Mouse (Mus musculus) forebrain, embryonic 16.5 days (tissue): ENCODE measurements around the gene Fry. TPM values are rescaled to one million over a fixed set of nuclear protein-coding genes. Genes with fewer than 3 reads are reported as not detected.
A peak's percentile ranks its signal among the peaks of the same experiment; 100 is the strongest.

ENCODE experiments used
- ATAC-seq: fragments of 200-750 bp; cut with Nextera tagmentation; 2 replicates; pipeline ENCODE4 v1.8.0; 2017; ENCODE audit warnings: mild to moderate bottlenecking, moderate library complexity
- H3K27ac ChIP-seq: fragments of 300-500 bp; sonication (generic); 2 replicates; pipeline ENCODE4 v1.5.1; 2014; ENCODE audit warnings: low read length, control low read depth
- H3K27me3 ChIP-seq: fragments of 300-500 bp; sonication (generic); replicated peaks from 2 replicates; pipeline ENCODE4 v1.6.1; 2014; ENCODE audit warnings: low read length; ENCODE audit not compliant: control insufficient read depth, insufficient read depth
- H3K36me3 ChIP-seq: fragments of 300-500 bp; sonication (generic); 2 replicates; pipeline ENCODE4 v1.6.1; 2014; ENCODE audit not compliant: control insufficient read depth, insufficient read depth
- H3K4me1 ChIP-seq: fragments of 300-500 bp; sonication (generic); replicated peaks from 2 replicates; pipeline ENCODE4 v1.6.1; 2014; ENCODE audit warnings: low read length; ENCODE audit not compliant: control insufficient read depth, insufficient read depth
- H3K4me2 ChIP-seq: fragments of 300-500 bp; sonication (generic); 2 replicates; pipeline ENCODE4 v1.6.1; 2014; ENCODE audit warnings: mild to moderate bottlenecking, low read length, control low read depth
- H3K4me3 ChIP-seq: fragments of 300-500 bp; sonication (generic); replicated peaks from 2 replicates; pipeline ENCODE4 v1.5.1; 2014; ENCODE audit warnings: mild to moderate bottlenecking, low read length, control low read depth
- H3K9ac ChIP-seq: fragments of 300-500 bp; sonication (generic); replicated peaks from 2 replicates; pipeline ENCODE4 v1.6.1; 2014; ENCODE audit warnings: low read depth, low read length, control low read depth
- H3K9me3 ChIP-seq: fragments of 300-500 bp; sonication (generic); 2 replicates; pipeline ENCODE4 v1.6.1; 2016; ENCODE audit warnings: low read length; ENCODE audit not compliant: control insufficient read depth
- WGBS: fragments of 180-500 bp; shearing (Covaris S2); extraction: QIAGEN DNeasy Blood & Tissue Kit; methylation state at CpG from one replicate; pipeline ENCODE4 v1.1.7; 2014; 5-methylcytosine and 5-hydroxymethylcytosine counted together
- polyA plus RNA-seq: library from polyadenylated mRNA; unstranded; fragments of >200 nt; fragmentation: Nextera tagmentation; extraction: Ambion mirVana; gene quantifications from 2 replicates; pipeline ENCODE4 v1.2.1, GENCODE M21; 2015

The Fry gene
- polyA plus RNA-seq, 1 experiment from 2014 or later, result 45.4 TPM

DNA sequence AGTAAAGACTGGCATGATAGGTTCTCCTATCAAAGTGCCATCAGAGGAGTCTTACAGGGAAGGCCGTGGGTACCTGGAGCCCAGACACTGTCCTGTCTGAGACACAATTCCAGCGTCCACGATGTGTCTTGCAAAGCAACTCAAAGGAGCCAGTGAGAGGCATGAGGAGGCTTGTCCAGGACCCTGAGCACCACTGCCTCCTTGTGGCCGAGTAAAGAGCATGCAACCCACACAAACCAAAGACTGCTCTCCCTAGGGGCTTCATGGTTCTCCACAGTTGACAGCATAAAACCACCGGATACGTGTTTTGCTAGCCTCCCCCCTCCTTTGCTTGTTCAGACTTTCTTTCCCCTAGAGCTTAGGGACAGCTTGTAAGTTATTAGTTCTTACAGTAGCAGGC, 39.2 kb downstream of the Fry start:
- ATAC-seq, result no peak
- no peaks in the 10 kb centered on the region for H3K9me3 ChIP-seq
- no peak overlapping the region for H3K27ac ChIP-seq
- no peak overlapping the region for H3K4me2 ChIP-seq
- no peak overlapping the region for H3K4me3 ChIP-seq
- H3K27me3 ChIP-seq, result no peaks in the 10 kb centered on the region
- no peak overlapping the region for H3K9ac ChIP-seq
- H3K4me1 ChIP-seq, result peaks cover 7% of the 10 kb centered on the region
- 40% methylated on average over 6 of the region's 6 CpGs for WGBS
- no peaks in the 10 kb centered on the region for H3K36me3 ChIP-seq

DNA sequence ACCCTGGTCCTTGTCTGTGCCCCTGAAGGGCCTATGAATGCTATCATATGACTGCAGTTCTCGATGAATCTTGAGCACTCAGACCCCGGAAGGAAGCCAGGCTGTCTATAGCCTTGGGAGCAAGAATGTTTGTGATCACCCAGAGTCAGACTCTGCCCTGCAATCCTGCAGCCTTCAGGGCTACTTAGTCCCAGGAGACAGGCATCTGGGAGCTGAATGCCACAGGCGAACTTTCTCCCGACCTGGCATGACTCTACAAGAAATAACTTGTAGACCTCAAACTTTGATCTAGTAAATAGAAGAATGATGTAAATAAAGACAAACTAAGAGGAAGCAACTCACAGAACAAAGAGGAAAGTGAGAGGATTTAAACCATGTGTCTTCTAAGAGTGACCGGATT, 40.7 kb downstream of the Fry start:
- Histone ChIP-seq H3K27ac (no peak overlapping the region), H3K27me3 (no peaks in the 10 kb centered on the region), H3K9me3 (no peaks in the 10 kb centered on the region), H3K4me2 (no peak overlapping the region), H3K4me1 (no peaks in the 10 kb centered on the region), H3K9ac (no peak overlapping the region), H3K36me3 (no peaks in the 10 kb centered on the region), H3K4me3 (no peak overlapping the region)
- no peak for ATAC-seq
- 70% methylated on average over 5 of the region's 5 CpGs for WGBS

GRCm38 (mm10) chr5:150161193-150161592, 42.7 kb downstream of the Fry start:
- Histone ChIP-seq H3K4me3 (no peak overlapping the region), H3K9ac (no peak overlapping the region), H3K36me3 (no peaks in the 10 kb centered on the region), H3K27me3 (no peaks in the 10 kb centered on the region), H3K9me3 (no peaks in the 10 kb centered on the region), H3K27ac (no peak overlapping the region), H3K4me1 (no peaks in the 10 kb centered on the region), H3K4me2 (no peak overlapping the region)
- ATAC-seq, result no peak
- WGBS, result 87% methylated on average over 6 of the region's 6 CpGs

- Histone ChIP-seq H3K9ac (no peak overlapping the region), H3K9me3 (no peaks in the 10 kb centered on the region), H3K36me3 (no peaks in the 10 kb centered on the region), H3K27ac (no peak overlapping the region), H3K4me2 (no peak overlapping the region), H3K4me3 (no peak overlapping the region), H3K27me3 (no peaks in the 10 kb centered on the region), H3K4me1 (no peaks in the 10 kb centered on the region)
- WGBS, result 83% methylated on average over 5 of the region's 5 CpGs
- ATAC-seq, result no peak
These were observed 43.5 kb downstream of the Fry start for GRCm38 (mm10) chr5:150161898-150162297.

GRCm38 (mm10) chr5:150164671-150165070, 46.2 kb downstream of the Fry start:
- no peak overlapping the region for H3K9ac ChIP-seq
- no peak overlapping the region for H3K4me2 ChIP-seq
- no peaks in the 10 kb centered on the region; the same call in 1 of the 2 replicates for H3K4me1 ChIP-seq
- H3K27me3 ChIP-seq, result no peaks in the 10 kb centered on the region
- no peak overlapping the region for H3K4me3 ChIP-seq
- no peaks in the 10 kb centered on the region for H3K36me3 ChIP-seq
- no peak for ATAC-seq
- H3K27ac ChIP-seq, result no peak overlapping the region
- no peaks in the 10 kb centered on the region for H3K9me3 ChIP-seq
- 80% methylated on average over 3 of the region's 3 CpGs for WGBS

DNA sequence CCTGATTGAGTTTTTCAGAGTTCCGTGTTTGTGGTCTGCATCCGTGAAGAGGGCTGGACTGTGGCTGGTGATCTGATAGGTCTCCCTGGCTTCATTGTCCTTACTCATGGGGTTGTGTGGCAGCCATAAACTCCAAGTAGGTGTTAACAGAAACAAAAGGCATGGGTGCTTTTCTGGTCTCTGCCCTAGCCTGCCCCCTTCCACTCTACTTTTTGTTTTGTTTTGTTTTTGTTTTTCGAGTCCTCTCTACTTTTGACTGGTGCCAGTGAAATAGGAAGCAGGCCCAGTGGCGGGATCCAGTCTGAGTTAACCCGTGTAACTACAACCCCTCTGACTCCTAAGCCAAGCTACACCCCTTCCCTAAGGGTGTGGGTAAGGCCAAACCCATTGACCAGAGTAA, 48.4 kb downstream of the Fry start:
- H3K9ac ChIP-seq, result no peak overlapping the region
- 82% methylated on average over 5 of the region's 5 CpGs for WGBS

GRCm38 (mm10) chr5:150167287-150167686, 48.8 kb downstream of the Fry start:
- no peak overlapping the region for H3K4me3 ChIP-seq
- no peaks in the 10 kb centered on the region; the same call in 1 of the 2 replicates for H3K4me1 ChIP-seq
- 42% methylated on average over 2 of the region's 2 CpGs for WGBS
- H3K9ac ChIP-seq, result no peak overlapping the region
- H3K36me3 ChIP-seq, result no peaks in the 10 kb centered on the region
- no peaks in the 10 kb centered on the region for H3K9me3 ChIP-seq
- no peak overlapping the region for H3K27ac ChIP-seq
- H3K27me3 ChIP-seq, result no peaks in the 10 kb centered on the region
- no peak for ATAC-seq
- no peak overlapping the region for H3K4me2 ChIP-seq

More for the DNA sequence above, 48.4 kb downstream of the Fry start:
- no peak for ATAC-seq
- H3K27ac ChIP-seq, result no peak overlapping the region
- H3K4me2 ChIP-seq, result no peak overlapping the region
- no peaks in the 10 kb centered on the region; the same call in 1 of the 2 replicates for H3K4me1 ChIP-seq
- H3K36me3 ChIP-seq, result no peaks in the 10 kb centered on the region
- H3K27me3 ChIP-seq, result no peaks in the 10 kb centered on the region
- H3K9me3 ChIP-seq, result no peaks in the 10 kb centered on the region
- H3K4me3 ChIP-seq, result no peak overlapping the region

DNA sequence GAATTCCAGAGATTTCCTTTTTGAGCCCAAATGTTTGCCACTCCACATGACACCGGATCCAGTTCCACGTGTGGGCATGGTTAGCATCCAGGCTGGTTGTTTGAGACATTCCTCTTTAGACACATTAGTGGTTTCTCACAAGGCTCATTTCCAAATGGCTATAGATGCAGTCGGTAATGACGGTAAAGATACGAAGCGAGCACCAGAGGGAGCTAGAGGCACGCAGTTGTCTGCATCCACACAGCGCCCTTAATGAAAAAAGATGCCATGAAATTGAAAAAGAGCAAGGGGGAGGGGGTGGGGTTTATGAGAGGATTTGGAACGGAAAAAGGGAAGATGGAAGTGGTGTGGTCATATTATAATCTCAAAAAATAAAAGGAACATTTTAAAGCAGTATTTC, 50.3 kb downstream of the Fry start:
- H3K27me3 ChIP-seq, result no peaks in the 10 kb centered on the region
- H3K4me3 ChIP-seq, result no peak overlapping the region
- no peak overlapping the region for H3K27ac ChIP-seq
- no peaks in the 10 kb centered on the region; the same call in 1 of the 2 replicates for H3K4me1 ChIP-seq
- 3% methylated on average over 9 of the region's 9 CpGs for WGBS
- H3K9ac ChIP-seq, result no peak overlapping the region
- H3K4me2 ChIP-seq, result no peak overlapping the region
- no peaks in the 10 kb centered on the region for H3K36me3 ChIP-seq
- ATAC-seq, result peak; percentile 91
- no peaks in the 10 kb centered on the region for H3K9me3 ChIP-seq

DNA sequence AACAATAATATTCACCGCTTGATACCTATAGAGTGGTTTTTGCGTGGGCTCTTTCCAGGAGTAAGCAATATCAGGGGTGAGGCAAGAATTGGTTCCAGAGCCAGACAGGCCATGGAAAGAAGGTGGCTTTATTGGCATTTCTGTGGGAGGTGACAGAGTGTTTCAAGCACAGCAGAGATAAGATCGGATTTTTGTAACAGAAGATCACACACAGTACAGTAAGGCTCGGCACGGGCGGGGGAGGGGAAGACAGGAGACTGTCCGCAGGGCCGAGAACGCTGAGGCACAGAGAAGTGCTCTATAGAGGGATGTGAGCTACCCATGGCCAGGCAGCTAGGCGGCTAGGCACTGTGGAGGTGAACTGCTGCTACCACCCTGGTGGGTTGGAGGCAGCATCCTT, 53.1 kb downstream of the Fry start:
- no peak overlapping the region for H3K9ac ChIP-seq
- H3K27ac ChIP-seq, result no peak overlapping the region
- H3K9me3 ChIP-seq, result peaks cover 3% of the 10 kb centered on the region; the same call in 1 of the 2 replicates
- H3K4me1 ChIP-seq, result no peaks in the 10 kb centered on the region; the same call in 1 of the 2 replicates
- 72% methylated on average over 10 of the region's 10 CpGs for WGBS
- H3K4me3 ChIP-seq, result no peak overlapping the region
- no peak for ATAC-seq
- no peaks in the 10 kb centered on the region for H3K36me3 ChIP-seq
- H3K27me3 ChIP-seq, result no peaks in the 10 kb centered on the region
- no peak overlapping the region for H3K4me2 ChIP-seq

GRCm38 (mm10) chr5:150173869-150174268, 55.4 kb downstream of the Fry start:
- Histone ChIP-seq H3K4me1 (no peaks in the 10 kb centered on the region), H3K9me3 (peaks cover 3% of the 10 kb centered on the region; the same call in 1 of the 2 replicates), H3K4me3 (no peak overlapping the region), H3K36me3 (no peaks in the 10 kb centered on the region), H3K9ac (no peak overlapping the region), H3K27me3 (no peaks in the 10 kb centered on the region), H3K27ac (no peak overlapping the region), H3K4me2 (no peak overlapping the region)
- no peak for ATAC-seq
- WGBS, result 81% methylated on average over 6 of the region's 6 CpGs
